Mouse (Mus musculus): ENCODE measurements around the gene Heca. TPM values are rescaled to one million over a fixed set of nuclear protein-coding genes. Genes with fewer than 3 reads are reported as not detected.

The Heca gene
- 32.2 and 39.3 TPM in 2 replicates for total RNA-seq (2014; rRNA removed)
- polyA plus RNA-seq (2015; fragmentation: Nextera tagmentation; extraction: Ambion mirVana) = 3.3 and 4.3 TPM in 2 replicates

DNA sequence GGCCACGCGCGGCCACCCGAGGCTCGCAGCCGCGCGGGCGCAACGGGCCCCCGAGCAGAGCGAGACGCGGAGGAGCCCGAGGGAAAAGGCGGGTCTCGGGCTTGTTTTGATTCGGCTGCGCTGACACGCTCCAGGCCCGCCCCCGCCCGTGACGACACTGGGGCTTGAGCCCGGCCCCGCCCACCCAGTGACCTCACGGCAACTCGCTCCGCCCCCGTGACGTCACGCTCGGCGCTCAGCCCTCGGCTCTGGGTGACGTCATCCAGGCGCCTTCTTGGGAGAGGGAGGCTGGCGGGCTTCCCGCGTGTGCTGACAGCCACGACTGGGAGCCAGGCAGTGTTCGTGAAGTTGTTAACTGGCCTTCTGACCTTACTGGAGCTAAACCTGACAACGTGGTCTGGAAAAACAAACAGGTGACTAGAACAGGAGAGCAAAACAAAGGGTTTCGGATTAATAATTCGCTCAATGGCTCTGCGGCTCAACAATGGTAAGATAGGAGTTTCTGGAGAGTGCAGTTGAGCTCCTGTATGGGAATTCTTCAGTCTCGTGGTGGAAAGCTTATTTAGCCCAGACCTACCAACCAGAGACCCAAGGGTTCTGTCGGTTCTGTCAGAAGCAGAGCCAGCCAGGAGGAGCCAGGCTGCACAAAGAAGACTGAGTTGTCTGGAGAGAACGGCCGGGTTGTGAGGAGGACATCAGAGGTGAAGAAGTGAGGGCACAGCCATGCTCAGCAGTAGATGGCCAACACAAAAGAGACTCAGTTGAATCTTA, at the start of gene Heca:
Heca (minus strand) TSS at position 108 of the 771 bp plus-strand sequence.
- DNase-seq (ENCODE audit: low spot score) (peak; percentile 95), ATAC-seq (ENCODE audit: low FRiP score) (peak; percentile 97)
- H3K9ac ChIP-seq (replicated peaks; ENCODE audit: low read length, poor library complexity, severe bottlenecking) = peak within 1 kb of the TSS; percentile 95
- H3K9me3 ChIP-seq (ENCODE audit: low read length) = peaks cover 4% of the 10 kb centered on the region; the same call in 1 of the 2 replicates
- WGBS = 7% methylated on average over 49 of the region's 50 CpGs
- H3K4me1 ChIP-seq (ENCODE audit: insufficient read depth, low read length) = peaks cover 7% of the 10 kb centered on the region
- peak within 1 kb of the TSS; percentile 58 for H3K4me2 ChIP-seq (ENCODE audit: low read depth, low read length, poor library complexity, severe bottlenecking)
- peak within 1 kb of the TSS; percentile 91 for H3K27ac ChIP-seq (ENCODE audit: low read depth, low read length)
- TF ChIP-seq CTCF (IDR thresholded peaks at IDR 0.05) = no peak
- H3K4me3 ChIP-seq (ENCODE audit: low read depth, low read length) = peak within 1 kb of the TSS; percentile 88
- no peaks in the 10 kb centered on the region for H3K36me3 ChIP-seq (ENCODE audit: insufficient read depth, low read length)
- H3K27me3 ChIP-seq (ENCODE audit: insufficient read depth, low read length) = no peaks in the 10 kb centered on the region

DNA sequence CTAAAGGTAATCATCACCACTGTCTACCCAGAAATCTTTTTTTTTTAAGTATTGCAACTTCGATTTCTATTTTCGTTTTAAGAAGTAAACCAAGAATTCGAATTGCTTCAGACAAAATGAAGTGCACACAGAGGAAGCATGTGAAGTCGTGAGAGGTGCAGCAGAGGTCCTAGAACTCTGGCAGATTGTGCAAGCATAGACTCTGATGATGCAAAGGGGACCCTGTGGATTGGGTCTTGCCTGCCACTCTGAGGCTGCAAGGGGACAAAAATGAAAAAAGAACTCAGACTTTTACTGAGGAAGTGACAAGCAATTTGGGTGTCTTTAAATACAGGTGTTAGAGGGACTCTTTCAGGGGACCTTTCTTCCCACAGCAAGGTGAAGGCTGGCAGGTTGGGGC, 42.7 kb upstream of the Heca start:
- ATAC-seq (ENCODE audit: low FRiP score) (no peak), DNase-seq (ENCODE audit: low spot score) (no peak)
- no peak for TF ChIP-seq CTCF (IDR thresholded peaks at IDR 0.05)
- no peaks in the 10 kb centered on the region for H3K36me3 ChIP-seq (ENCODE audit: insufficient read depth, low read length)
- H3K4me2 ChIP-seq (ENCODE audit: low read depth, low read length, poor library complexity, severe bottlenecking) = no peak overlapping the region
- H3K4me3 ChIP-seq (ENCODE audit: low read depth, low read length) = no peak overlapping the region
- no peaks in the 10 kb centered on the region for H3K4me1 ChIP-seq (ENCODE audit: insufficient read depth, low read length)
- H3K9me3 ChIP-seq (ENCODE audit: low read length) = no peaks in the 10 kb centered on the region
- 87% methylated on average over 4 of the region's 4 CpGs for WGBS
- no peak overlapping the region for H3K27ac ChIP-seq (ENCODE audit: low read depth, low read length)
- no peak overlapping the region for H3K9ac ChIP-seq (replicated peaks; ENCODE audit: low read length, poor library complexity, severe bottlenecking)
- H3K27me3 ChIP-seq (ENCODE audit: insufficient read depth, low read length) = no peaks in the 10 kb centered on the region

DNA sequence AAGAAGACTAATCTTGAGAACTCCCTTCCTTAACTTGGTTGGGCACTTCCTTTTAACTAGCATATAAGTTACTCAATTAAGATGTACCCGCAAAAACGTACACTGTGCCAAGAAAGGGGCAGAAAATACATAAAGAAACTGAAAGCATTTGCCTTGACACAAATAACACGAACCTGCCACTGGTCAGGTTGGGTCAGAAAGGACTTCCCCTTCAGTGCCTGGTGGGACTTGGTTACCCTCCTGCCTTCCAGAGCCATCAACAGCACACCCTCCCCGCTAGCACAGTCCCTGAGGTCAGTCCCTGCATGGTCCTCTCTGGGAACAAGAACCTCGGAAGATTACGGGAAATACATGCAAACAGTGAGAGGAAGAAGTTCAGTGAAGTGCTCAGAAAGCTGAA, 41.3 kb upstream of the Heca start:
- Histone ChIP-seq H3K27ac (ENCODE audit: low read depth, low read length) (no peak overlapping the region), H3K4me3 (ENCODE audit: low read depth, low read length) (no peak overlapping the region), H3K27me3 (ENCODE audit: insufficient read depth, low read length) (no peaks in the 10 kb centered on the region), H3K4me2 (ENCODE audit: low read depth, low read length, poor library complexity, severe bottlenecking) (no peak overlapping the region), H3K9ac (replicated peaks; ENCODE audit: low read length, poor library complexity, severe bottlenecking) (no peak overlapping the region), H3K4me1 (ENCODE audit: insufficient read depth, low read length) (no peaks in the 10 kb centered on the region), H3K9me3 (ENCODE audit: low read length) (no peaks in the 10 kb centered on the region), H3K36me3 (ENCODE audit: insufficient read depth, low read length) (no peaks in the 10 kb centered on the region)
- ATAC-seq (ENCODE audit: low FRiP score) (no peak), DNase-seq (ENCODE audit: low spot score) (no peak)
- TF ChIP-seq CTCF (IDR thresholded peaks at IDR 0.05) = no peak
- 76% methylated on average over 6 of the region's 6 CpGs for WGBS

DNA sequence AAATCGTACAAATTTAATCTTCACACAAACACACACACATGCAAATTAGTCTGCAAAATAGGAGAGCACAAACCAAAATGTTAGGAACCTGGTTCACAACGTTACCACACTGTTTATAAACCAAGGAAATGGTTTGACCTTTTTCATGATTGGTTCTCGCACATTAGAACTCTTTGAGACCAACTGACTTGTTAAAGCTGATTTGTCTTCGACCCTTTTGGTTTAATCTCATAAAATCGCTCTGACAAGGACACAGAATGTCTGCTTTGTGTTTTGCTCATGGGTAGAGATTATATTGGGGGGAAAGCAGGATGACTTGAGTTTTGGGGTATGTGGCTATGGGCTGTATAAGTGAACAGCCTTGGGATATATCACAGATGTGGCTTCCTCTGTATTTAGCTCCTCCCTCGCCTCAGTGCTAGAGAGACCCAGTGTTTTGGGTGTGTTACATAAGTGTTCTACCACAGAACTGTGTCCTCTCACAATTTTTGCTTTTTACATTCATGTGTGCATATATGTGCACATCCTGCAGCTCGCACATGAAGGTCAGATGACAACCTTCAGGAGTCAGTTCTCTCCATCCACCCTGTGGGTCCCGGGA, 40.1 kb upstream of the Heca start:
- H3K4me3 ChIP-seq (ENCODE audit: low read depth, low read length) = no peak overlapping the region
- H3K27me3 ChIP-seq (ENCODE audit: insufficient read depth, low read length) = no peaks in the 10 kb centered on the region
- no peak for TF ChIP-seq CTCF (IDR thresholded peaks at IDR 0.05)
- H3K9me3 ChIP-seq (ENCODE audit: low read length) = no peaks in the 10 kb centered on the region
- no peaks in the 10 kb centered on the region for H3K4me1 ChIP-seq (ENCODE audit: insufficient read depth, low read length)
- H3K4me2 ChIP-seq (ENCODE audit: low read depth, low read length, poor library complexity, severe bottlenecking) = no peak overlapping the region
- no peak for DNase-seq (ENCODE audit: low spot score)
- H3K9ac ChIP-seq (replicated peaks; ENCODE audit: low read length, poor library complexity, severe bottlenecking) = no peak overlapping the region
- 85% methylated on average over 8 of the region's 8 CpGs for WGBS
- no peak overlapping the region for H3K27ac ChIP-seq (ENCODE audit: low read depth, low read length)
- no peaks in the 10 kb centered on the region for H3K36me3 ChIP-seq (ENCODE audit: insufficient read depth, low read length)
- ATAC-seq (ENCODE audit: low FRiP score) = no peak

DNA sequence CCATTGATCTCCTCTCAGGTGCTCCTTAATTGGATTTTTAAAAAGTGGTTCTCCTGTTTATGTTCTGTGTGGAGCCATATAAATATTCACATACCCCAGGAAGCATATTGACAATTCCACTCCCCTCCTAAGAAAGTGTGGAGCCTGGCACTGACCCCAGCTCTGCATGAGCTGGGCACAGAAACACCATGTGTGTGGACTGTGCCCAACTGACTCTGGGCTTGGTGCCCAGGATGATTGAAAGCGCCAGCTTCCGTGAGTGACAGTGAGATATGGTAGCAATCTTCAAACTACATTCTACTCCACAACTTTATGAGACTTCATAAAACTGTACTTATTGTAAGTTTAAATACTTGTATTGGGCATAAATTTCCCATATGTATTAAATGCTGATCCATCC, 35.4 kb upstream of the Heca start:
- H3K9me3 ChIP-seq (ENCODE audit: low read length) = no peaks in the 10 kb centered on the region
- no peak overlapping the region for H3K9ac ChIP-seq (replicated peaks; ENCODE audit: low read length, poor library complexity, severe bottlenecking)
- H3K36me3 ChIP-seq (ENCODE audit: insufficient read depth, low read length) = no peaks in the 10 kb centered on the region
- H3K4me2 ChIP-seq (ENCODE audit: low read depth, low read length, poor library complexity, severe bottlenecking) = no peak overlapping the region
- DNase-seq (ENCODE audit: low spot score) (peak; percentile 75), ATAC-seq (ENCODE audit: low FRiP score) (no peak)
- H3K4me3 ChIP-seq (ENCODE audit: low read depth, low read length) = no peak overlapping the region
- H3K27me3 ChIP-seq (ENCODE audit: insufficient read depth, low read length) = no peaks in the 10 kb centered on the region
- 76% methylated on average over 2 of the region's 2 CpGs for WGBS
- TF ChIP-seq CTCF (IDR thresholded peaks at IDR 0.05) = no peak
- no peak overlapping the region for H3K27ac ChIP-seq (ENCODE audit: low read depth, low read length)
- no peaks in the 10 kb centered on the region for H3K4me1 ChIP-seq (ENCODE audit: insufficient read depth, low read length)

DNA sequence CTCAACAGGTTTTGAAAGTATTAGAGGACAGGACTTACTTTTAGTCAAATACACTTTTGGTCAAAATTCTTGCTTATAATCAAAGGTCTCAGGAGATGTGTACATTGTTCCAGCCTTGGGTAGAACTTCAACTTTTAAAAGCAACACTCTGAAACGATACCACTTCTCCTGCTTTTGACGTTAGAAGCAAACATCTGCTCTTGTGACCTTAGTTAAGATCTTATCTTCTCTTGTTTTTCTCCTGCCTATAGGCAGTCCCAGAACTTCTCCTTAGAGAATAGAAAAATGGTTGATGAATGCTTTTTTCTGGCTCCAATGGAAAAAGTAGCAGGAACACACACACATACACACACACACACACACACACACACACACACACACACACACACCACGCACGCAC, 18.2 kb upstream of the Heca start:
- no peak overlapping the region for H3K4me3 ChIP-seq (ENCODE audit: low read depth, low read length)
- no peaks in the 10 kb centered on the region for H3K4me1 ChIP-seq (ENCODE audit: insufficient read depth, low read length)
- no peak overlapping the region for H3K27ac ChIP-seq (ENCODE audit: low read depth, low read length)
- ATAC-seq (ENCODE audit: low FRiP score) = no peak
- H3K27me3 ChIP-seq (ENCODE audit: insufficient read depth, low read length) = no peaks in the 10 kb centered on the region
- WGBS = 78% methylated on average over 4 of the region's 4 CpGs
- no peak for TF ChIP-seq CTCF (IDR thresholded peaks at IDR 0.05)
- no peaks in the 10 kb centered on the region for H3K36me3 ChIP-seq (ENCODE audit: insufficient read depth, low read length)
- no peaks in the 10 kb centered on the region for H3K9me3 ChIP-seq (ENCODE audit: low read length)
- H3K4me2 ChIP-seq (ENCODE audit: low read depth, low read length, poor library complexity, severe bottlenecking) = no peak overlapping the region
- H3K9ac ChIP-seq (replicated peaks; ENCODE audit: low read length, poor library complexity, severe bottlenecking) = no peak overlapping the region
- no peak for DNase-seq (ENCODE audit: low spot score)
